Mouse (Mus musculus) bone marrow macrophage, adult 2 months (primary cell): ENCODE data around the gene Dffb. TPM values are rescaled to one million over a fixed set of nuclear protein-coding genes. Genes with fewer than 3 reads are reported as not detected.
"Not testable (repeated sequence)": the region's sequence is repeated elsewhere in the genome, so short reads cannot be mapped to it uniquely, and the experiment has no call there.

ENCODE experiments used
- H3K27ac ChIP-seq: 2 replicates; pipeline ENCODE4 v1.5.1; 2012; ENCODE audit warnings: low read depth, low read length; ENCODE audit not compliant: insufficient read depth
- H3K4me1 ChIP-seq: 2 replicates; pipeline ENCODE4 v1.6.1; 2012; ENCODE audit warnings: low read length; ENCODE audit not compliant: control insufficient read depth, insufficient read depth
- H3K4me3 ChIP-seq: 2 replicates; pipeline ENCODE4 v1.5.1; 2012; ENCODE audit warnings: mild to moderate bottlenecking, low read length, moderate library complexity; ENCODE audit not compliant: insufficient read depth
- CTCF ChIP-seq: IDR thresholded peaks from 2 replicates; pipeline ENCODE4 v1.5.1; 2012; ENCODE audit warnings: low read depth, mild to moderate bottlenecking, low read length, moderate library complexity
- POLR2A ChIP-seq: IDR thresholded peaks from 2 replicates; pipeline ENCODE4 v1.6.1; 2012; ENCODE audit warnings: mild to moderate bottlenecking, low read depth, low read length, borderline replicate concordance
- polyA plus RNA-seq: library from polyadenylated mRNA; stranded (reverse); fragments of >200 nt; gene quantifications from 2 replicates; pipeline ENCODE4 v1.2.4, GENCODE M21; 2012; ENCODE audit not compliant: missing spikeins, insufficient read depth, insufficient read length

Dffb gene
- polyA plus RNA-seq, 1 experiment, result 5.5 TPM

DNA sequence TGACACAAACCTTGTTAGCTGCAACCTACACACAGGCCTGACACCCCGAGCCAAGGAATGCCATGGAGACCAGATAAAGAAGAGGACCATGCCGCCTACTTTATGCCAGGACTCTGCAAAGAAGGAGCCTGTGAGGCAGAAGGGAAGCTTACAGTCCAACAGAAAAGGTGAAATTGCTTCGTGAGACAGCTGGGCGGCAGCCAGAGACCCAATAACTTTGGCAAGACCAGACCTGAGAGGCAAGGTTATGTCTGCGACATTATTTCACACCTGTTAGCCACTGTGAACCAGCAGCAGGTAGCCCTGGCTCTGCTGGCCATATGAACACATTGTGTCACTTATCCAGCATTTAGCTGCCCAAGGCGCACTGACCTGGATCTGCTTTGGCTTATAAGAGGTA lies 29.2 kb downstream of the Dffb start:
- Histone ChIP-seq H3K27ac (no peak overlapping the region), H3K4me3 (no peak overlapping the region), H3K4me1 (no peaks in the 10 kb centered on the region)
- no peak for TF ChIP-seq POLR2A
- no peak for TF ChIP-seq CTCF

DNA sequence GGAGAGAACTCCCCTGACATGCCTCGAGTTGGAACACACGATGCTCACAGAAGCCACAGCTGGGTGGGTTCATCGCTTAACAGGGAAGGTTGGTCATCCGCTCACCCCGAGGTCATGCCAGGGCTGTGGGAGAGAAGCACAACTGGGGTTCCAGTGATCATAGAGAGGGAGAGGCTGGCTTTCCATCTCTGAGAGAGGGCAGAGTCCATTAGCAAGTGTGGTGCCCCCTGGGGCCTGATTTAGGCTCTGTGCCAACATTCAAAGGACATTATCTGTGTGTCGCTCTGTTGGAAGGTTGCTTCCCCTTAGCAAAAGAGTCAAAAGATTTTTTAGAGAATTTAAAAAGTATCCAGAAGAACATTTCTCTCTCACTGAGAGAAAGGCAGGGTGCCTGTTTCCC lies 30.7 kb downstream of the Dffb start:
- Histone ChIP-seq H3K4me1 (no peaks in the 10 kb centered on the region), H3K27ac (no peak overlapping the region), H3K4me3 (no peak overlapping the region)
- TF ChIP-seq POLR2A (no peak), CTCF (no peak)

GRCm38 (mm10) chr4:153943243-153943642 lies 31.7 kb downstream of the Dffb start:
- Histone ChIP-seq H3K27ac (no peak overlapping the region), H3K4me1 (no peaks in the 10 kb centered on the region), H3K4me3 (no peak overlapping the region)
- no peak for TF ChIP-seq POLR2A
- no peak for TF ChIP-seq CTCF

- H3K27ac ChIP-seq, result no peak overlapping the region
Measured at GRCm38 (mm10) chr4:153929921-153930320, 45.0 kb downstream of the Dffb start.

GRCm38 (mm10) chr4:153929425-153929824 lies 45.5 kb downstream of the Dffb start:
- TF ChIP-seq CTCF, result no peak
- TF ChIP-seq POLR2A, result no peak
- Histone ChIP-seq H3K4me3 (no peak overlapping the region), H3K4me1 (no peaks in the 10 kb centered on the region), H3K27ac (no peak overlapping the region)

More at GRCm38 (mm10) chr4:153929921-153930320, 45.0 kb downstream of the Dffb start:
- H3K4me1 ChIP-seq, result no peaks in the 10 kb centered on the region
- TF ChIP-seq CTCF (no peak), POLR2A (no peak)
- no peak overlapping the region for H3K4me3 ChIP-seq

DNA sequence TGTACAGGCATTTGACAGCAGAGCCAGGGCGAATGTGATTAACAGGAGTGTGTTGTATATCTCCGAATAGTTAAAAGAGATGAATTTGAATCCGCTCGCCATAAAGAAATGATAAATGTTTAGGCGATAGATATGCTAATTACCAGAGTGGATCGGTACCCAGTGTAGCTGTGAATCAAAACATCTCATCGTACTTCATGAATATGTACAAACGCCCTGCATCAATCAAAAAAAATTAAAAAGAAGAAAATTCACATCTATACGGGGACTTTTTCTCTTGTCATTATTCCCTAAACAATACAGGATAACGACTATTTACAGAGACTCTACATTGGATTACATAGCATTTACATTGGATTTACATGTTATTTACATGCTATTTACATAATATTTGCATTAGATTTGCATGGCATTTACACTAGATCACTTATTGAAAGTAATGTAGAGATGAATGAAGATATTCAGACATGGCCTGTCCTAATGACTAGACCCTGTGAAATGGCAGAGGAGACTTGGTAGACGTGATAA lies 46.1 kb downstream of the Dffb start:
- no peak overlapping the region for H3K4me3 ChIP-seq
- TF ChIP-seq POLR2A (no peak), CTCF (no peak)
- no peak overlapping the region for H3K27ac ChIP-seq
- no peaks in the 10 kb centered on the region for H3K4me1 ChIP-seq

DNA sequence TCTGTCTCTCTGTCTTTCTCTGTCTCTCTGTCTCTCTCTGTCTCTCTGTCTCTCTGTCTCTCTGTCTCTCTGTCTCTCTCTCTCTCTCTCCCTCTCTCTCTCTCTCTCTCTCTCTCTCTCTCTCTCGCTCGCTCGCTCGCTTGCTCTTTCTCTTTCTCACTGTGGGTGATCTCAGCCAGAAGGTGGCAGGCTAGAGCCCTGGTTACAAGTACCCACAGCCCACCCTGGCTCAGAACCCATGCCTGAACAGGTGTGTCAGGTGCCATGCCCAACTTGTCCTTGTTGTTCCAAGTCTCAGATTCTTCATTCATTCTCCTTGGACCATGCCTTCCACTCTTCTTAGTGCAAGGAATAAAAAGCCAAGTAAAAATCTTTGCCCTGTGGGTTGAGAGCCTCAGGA lies 52.8 kb downstream of the Dffb start:
- not testable (repeated sequence) for H3K4me3 ChIP-seq, H3K27ac ChIP-seq, H3K4me1 ChIP-seq

DNA sequence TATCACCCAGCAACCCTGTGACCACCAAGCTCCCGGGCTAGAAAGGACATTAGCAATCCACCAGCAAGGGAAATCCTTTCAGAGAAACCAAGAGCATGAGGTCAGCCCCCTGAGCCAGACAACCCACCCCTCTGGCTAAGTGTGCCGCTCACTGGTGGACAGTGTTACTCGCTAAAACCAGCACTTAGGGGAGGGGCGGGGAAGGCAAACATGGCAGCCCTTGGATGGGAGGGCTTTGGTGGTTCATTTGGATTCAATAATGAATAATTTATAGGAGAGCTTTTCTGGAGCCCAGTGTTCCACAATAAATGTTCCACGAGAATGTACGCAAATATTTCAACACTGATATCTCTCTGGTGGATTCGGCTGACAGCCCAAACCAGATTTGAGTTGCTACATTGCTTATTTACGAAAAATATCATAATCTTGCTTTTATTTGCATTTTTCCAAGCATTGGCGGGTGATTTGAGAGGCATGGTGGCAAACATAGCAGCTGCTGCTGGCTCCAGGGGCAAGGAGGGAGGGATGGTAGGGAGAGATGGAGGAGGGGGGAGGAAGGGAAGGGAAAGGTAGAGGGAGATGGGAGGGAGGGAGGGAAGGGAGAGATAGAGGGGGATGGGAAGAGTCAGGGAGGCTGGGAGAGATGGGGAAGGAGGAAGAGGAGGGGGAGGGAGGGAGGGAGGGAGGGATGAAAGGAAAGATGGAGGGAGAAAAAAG lies 54.3 kb downstream of the Dffb start:
- no peaks in the 10 kb centered on the region for H3K4me1 ChIP-seq
- no peak overlapping the region for H3K4me3 ChIP-seq
- TF ChIP-seq POLR2A, result no peak
- no peak for TF ChIP-seq CTCF
- no peak overlapping the region for H3K27ac ChIP-seq

DNA sequence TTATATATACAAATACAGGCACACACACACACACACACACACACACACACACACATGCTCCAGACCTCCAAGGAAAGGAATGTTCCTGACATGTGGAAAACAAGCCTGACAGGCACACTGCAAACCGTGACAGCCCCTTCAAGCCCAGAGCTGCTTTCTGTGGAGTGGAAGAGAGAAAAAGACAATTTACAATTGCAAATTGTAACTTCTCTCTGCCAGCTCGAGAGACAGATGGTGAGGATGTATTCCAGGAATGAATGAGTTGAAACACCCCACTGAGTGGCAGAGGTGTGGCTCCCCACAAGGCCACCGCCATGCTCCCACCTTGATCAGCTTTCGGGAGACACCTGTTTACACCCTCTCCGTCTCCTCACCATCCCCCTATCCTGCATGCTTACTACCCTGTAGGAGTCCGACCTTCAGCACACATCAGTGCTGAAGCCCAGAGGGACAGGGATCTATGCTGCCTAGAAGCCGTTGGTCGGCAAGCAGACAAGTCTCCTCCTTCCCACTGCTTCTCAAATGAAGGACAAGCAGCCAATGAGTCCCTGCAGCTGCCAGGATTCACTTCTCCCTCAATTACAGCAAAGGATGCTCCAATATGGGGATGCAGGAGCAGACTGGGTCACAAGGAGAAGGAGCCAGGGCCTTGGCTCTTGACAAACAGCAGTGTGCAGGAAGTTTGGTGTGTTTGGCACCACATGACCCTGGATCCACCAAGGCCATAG lies 57.0 kb downstream of the Dffb start:
- no peak for TF ChIP-seq POLR2A
- TF ChIP-seq CTCF, result no peak
- Histone ChIP-seq H3K4me3 (no peak overlapping the region), H3K27ac (no peak overlapping the region), H3K4me1 (no peaks in the 10 kb centered on the region)

Other genes starting within 250 kb of the Dffb start
- 23.6 and 32.6 TPM in 2 replicates for gene A430005L14Rik, start 17.9 kb downstream of the Dffb start, polyA plus RNA-seq
- gene Cep104, start 68 bp upstream of the Dffb start, polyA plus RNA-seq, result 8.8 and 9.3 TPM in 2 replicates
- gene Lrrc47, start 36.6 kb upstream of the Dffb start, polyA plus RNA-seq, result 25.0 and 26.2 TPM in 2 replicates
- 0.70 TPM in 1 of 2 replicates, not detected in the other for gene Smim1, start 51.1 kb upstream of the Dffb start, polyA plus RNA-seq
- gene Ccdc27, start 67.6 kb upstream of the Dffb start, polyA plus RNA-seq, result not detected in 2 replicates
- gene Trp73, start 165.1 kb upstream of the Dffb start, polyA plus RNA-seq, result not detected in 2 replicates
- 10.0 and 12.7 TPM in 2 replicates for gene Wrap73, start 167.2 kb upstream of the Dffb start, polyA plus RNA-seq
- 117 and 127 TPM in 2 replicates for gene Tprgl, start 185.5 kb upstream of the Dffb start, polyA plus RNA-seq
- not detected in 2 replicates for gene Megf6, start 195.6 kb upstream of the Dffb start, polyA plus RNA-seq